Mouse (Mus musculus): ENCODE results near the gene Usp30. TPM values are rescaled to one million over a fixed set of nuclear protein-coding genes. Genes with fewer than 3 reads are reported as not detected.

Gene Usp30
- total RNA-seq, 4 experiments from 2014 or later: 39.5 to 52.3 (median 45.2) TPM

DNA sequence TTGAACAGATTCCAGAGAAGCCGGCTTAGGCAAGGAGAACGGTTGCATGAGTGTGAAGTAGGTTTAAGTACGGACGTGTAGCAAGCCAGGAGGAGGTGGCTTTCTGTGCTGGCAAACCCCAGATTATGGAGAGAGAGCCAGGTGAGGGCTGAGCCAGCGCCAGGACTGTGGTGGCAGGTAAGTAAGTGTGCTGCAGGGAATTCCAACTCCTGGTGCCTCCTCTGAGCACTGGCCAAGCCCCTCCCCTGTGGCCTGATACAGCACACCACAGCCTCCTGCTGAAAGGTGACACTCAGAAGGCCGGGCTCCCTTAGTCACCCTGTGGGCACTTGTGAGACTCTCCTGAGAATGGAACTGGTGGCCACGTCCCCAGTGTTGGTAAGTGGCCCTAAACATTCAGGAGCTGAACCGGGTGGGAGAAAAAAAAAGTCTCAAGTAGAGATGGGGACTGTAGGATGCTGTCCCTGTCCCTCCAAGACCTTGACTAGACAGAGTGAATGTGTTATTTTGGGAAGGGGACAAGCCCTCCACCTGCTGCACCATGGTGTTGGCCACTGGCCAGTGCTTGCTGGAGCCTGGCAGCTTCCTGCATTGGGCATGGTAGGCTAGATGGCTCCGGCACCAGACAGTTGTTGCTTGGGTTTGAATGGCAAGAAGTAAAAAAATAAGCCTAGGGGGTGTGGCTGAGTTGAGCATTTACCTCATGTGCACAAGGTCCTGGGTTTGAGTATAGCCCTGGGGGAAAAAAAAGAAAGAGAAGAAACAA, 90.1 kb downstream of the Usp30 start:
- DNase-seq (ENCODE audit: low spot score in 2 of 2): no peak

DNA sequence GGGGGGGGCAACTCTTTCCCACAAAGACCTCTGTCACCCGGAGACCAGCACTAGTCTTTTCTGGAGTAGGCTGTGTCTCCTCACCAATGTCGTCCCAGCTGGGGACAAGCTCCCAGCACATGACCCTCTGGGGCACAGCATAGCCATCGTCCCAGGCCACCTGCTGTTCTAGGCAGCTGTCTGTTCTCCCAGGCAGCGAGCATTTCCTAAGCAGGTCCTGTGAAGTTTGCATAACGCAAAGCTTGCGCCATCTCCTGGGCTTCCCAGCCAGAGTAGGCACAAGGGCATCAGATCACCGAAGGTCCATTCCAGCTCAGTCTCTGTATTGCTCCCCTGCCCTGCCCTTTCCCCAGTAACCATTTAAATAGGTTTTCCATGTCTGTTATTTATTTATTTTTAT, 92.0 kb downstream of the Usp30 start:
- DNase-seq (ENCODE audit: low spot score in 2 of 2): no peak

DNA sequence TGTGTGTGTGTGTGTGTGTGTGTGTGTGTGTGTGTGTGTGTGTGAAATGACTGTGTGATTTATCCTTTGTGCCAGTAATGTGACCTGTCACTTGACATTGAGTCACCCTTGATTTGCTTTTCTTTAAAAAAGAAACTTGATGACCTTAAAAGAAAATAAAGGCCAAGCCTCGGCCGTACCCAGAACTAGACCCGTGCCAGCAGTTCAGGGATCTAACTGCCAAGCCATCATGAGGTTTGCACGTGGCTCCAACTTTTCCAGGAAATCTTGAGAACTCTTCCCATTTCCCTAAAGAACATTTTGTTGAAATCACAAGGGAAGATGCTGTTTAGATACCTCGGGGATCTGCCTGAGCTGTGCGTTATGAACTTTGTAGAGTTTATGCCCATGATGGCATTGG, 96.2 kb downstream of the Usp30 start:
- no peak for DNase-seq (ENCODE audit: low spot score in 2 of 2)

DNA sequence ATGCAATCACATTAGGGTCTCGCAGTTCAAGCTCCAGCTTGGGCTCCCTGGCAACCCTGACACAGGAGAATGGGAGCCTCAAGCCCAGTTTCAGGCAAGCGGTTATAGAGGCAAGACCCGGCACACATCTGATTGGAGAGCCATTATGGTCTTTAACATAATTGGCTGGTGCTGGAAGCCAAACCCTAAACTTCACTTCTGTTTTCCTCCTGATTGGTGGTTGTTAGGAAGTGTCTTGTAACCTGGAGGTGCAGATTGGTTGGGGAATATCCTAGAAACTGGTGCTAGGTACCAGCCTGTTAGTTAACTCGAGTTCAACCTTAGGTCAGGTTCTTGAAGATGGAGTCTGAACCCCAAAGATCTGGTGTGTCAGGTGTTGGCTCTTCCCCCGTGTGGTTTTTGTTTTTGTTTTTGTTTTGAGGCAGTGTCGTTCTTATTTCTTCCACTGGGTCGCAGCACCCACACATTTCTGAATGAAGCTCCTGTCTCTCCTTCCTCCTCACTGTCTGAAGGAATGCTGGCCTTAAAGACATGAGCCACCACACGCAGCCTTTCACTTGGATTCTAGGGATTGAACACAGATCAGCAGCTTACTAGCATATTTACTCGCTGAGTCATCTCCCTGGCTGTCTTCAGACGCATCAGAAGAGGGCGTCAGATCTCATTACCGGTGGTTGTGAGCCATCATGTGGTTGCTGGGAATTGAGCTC, 97.0 kb downstream of the Usp30 start:
- no peak for DNase-seq (ENCODE audit: low spot score in 2 of 2)

DNA sequence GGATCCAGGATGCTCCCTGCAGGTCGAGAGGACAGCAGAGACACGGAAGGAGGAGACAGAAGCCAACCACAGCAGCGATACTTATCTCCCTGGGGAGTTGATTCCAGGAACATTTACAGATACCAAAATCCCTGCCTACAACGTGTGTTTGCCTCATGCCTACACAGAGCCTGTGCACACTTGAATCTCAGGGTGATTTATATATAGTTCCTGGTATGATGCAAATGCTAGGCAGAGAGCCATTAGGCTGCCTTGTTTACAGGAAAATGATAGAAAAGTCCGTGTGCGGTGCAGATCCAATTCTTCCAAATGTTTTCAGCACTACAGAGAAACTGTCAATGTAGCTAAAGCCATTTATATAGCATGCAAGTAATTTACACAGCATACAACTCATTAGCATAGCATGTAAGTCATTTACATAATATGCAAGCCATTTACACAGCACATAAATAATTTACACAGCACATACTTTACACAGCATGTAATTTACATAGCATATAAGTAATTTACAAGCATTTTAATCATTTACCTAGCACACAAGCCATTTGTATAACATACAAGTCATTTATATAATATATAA, 97.9 kb downstream of the Usp30 start:
- DNase-seq (ENCODE audit: low spot score in 2 of 2): peak; percentile 18 to 33

DNA sequence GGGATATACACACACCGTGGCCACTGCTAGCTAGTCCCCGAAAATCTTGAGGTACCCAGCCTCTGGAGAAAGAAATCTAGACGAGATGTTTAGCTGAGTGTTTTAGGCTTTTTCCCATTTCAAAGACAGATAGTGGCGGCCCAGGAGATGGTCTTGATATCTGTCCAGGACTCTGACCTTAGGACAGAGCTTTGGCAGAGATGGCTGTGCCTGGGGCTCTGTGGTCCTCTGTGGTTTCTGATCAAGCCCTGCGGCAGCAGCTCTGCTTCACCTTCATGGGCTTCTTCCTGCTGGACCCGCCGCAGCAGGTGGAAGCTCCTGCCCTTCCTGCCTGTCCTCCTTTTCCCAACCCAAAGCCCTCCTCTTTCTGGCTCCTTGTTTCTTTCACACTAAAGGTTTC, 105.1 kb downstream of the Usp30 start:
- no peak for DNase-seq (ENCODE audit: low spot score in 2 of 2)

DNA sequence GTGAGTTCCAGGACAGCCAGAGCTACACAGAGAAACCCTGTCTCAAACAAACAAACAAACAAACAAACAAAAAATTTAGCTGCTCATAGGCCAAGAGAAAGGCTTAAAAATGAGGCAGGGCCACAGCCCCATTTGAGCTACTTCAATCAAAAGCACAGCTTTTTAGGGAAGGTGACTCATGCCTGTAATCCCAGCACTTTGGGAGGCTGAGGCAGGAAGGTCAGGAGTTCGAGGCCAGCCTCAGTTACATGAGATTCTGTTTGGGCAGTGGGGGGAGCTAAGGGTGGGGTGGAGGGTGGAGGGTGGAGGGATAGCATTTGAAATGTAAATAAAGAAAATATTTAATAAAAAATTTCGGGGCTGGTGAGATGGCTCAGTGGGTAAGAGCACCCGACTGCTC, 107.7 kb downstream of the Usp30 start:
- no peak for DNase-seq (ENCODE audit: low spot score in 2 of 2)

DNA sequence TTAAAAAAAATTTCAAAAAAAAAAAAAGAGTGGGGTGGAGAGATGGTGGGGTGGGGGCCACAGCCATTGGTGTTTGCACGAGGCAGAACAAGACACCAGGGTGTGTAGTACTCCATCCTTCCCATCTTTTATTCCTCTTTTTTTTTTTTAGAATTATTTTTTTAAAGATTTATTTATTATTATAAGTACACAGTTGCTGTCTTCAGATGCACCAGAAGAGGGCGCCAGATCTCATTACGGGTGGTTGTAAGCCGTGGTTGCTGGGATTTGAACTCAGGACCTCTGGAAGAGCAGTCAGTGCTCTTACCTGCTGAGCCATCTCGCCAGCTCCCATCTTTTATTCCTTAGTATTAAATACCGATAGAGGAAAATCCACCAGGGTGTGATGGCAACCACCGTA, 108.2 kb downstream of the Usp30 start:
- DNase-seq (ENCODE audit: low spot score in 2 of 2): no peak

DNA sequence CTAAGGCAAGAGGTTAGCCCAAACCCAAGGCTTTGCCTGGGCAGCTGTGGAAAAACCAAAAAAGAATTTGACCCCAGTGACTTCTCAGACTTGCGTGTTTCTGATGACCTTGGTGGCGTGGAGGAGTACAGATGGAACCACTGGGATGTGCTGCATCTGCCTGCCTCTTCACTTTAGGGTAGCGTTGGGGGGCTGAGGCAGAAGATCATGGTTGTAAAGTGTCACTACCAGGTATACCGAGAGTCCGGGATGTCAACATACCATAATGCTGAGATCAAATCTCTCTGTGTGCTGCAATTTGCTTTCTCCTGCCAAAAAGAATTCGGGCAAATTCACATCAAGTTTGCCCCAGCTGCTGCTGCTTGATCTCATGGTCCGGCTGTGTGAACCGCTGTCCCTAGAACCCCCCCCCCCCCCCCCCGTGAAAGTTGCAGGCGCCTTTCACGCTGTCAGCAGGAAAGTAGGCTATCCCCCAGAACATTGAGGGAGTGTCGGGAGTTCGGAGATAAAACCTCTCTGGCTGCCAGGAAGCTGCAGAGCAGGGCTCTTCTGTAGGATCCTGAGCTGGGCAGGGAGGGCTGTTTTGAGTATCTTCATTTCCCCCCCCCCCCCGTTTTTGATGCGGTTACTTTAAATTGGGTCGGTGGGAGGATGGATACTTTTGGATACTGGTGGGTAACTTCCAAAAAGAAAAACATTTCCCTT, 108.8 kb downstream of the Usp30 start:
- DNase-seq (ENCODE audit: low spot score in 2 of 2): no peak

Other genes starting within 250 kb of the Usp30 start
- gene Selplg, start 232.8 kb upstream of the Usp30 start, total RNA-seq (2022): 10 to 100 TPM; 27.3 to 84.9 (median 53.7) TPM
- gene Coro1c, start 156.7 kb upstream of the Usp30 start, total RNA-seq (2022): 100 to 1,000 TPM in 1 of 4 experiments, 10 to 100 TPM in 3; 89.3 to 106 (median 94.0) TPM
- 10 to 100 TPM; 27.9 to 32.3 (median 29.3) TPM for gene Ssh1, start 71.6 kb upstream of the Usp30 start, total RNA-seq (2022)
- gene Dao, start 61.8 kb upstream of the Usp30 start, total RNA-seq (2022): under 1 TPM in 1 of 4 experiments, not detected in 3; 0.31 TPM
- 100 to 1,000 TPM; 146 to 171 (median 153) TPM for gene Svop, start 26.1 kb downstream of the Usp30 start, total RNA-seq (2022)
- 1 to 10 TPM; 3.8 to 6.5 (median 5.5) TPM for gene Alkbh2, start 62.8 kb downstream of the Usp30 start, total RNA-seq (2022)
- 1 to 10 TPM; 1.7 to 2.3 (median 1.9) TPM for gene Ung, start 64.9 kb downstream of the Usp30 start, total RNA-seq (2022)
- gene Acacb, start 81.1 kb downstream of the Usp30 start, total RNA-seq (2022): 1 to 10 TPM; 6.1 to 7.4 (median 6.6) TPM
- gene Foxn4, start 208.3 kb downstream of the Usp30 start, total RNA-seq (2022): not detected
- gene Myo1h, start 223.7 kb downstream of the Usp30 start, total RNA-seq (2022): 1 to 10 TPM; 2.3 to 5.7 (median 4.3) TPM

Data from layer of hippocampus, adult 8-10 months (tissue).